Mouse (Mus musculus) MEL (cell line): Measurements from ENCODE around the gene Man1c1. TPM values are rescaled to one million over a fixed set of nuclear protein-coding genes. Genes with fewer than 3 reads are reported as not detected.

Experiments
- DNase-seq: peaks from one replicate; pipeline ENCODE4 v3.0.0; 2011; ENCODE audit warnings: low read depth, low spot score
- H3K27ac ChIP-seq: 2 replicates; pipeline ENCODE4 v1.5.1; 2012; ENCODE audit warnings: low read depth, mild to moderate bottlenecking, control low read depth, low read length, moderate library complexity; ENCODE audit not compliant: control insufficient read depth
- H3K27me3 ChIP-seq, 2 experiments: fragments of 150-350 bp in 1 of 2; sonication (generic) in 1 of 2; 2 replicates each; pipeline ENCODE4 v1.6.1; 2012; ENCODE audit warnings: low read length in 2 of 2, mild to moderate bottlenecking in 2 of 2, improper control_type of control experiment in 1 of 2, moderate library complexity in 1 of 2; ENCODE audit not compliant: insufficient read depth in 2 of 2, control insufficient read depth in 1 of 2
- H3K36me3 ChIP-seq, 2 experiments: 2 replicates each; pipeline ENCODE4 v1.6.1; 2012 to 2014; ENCODE audit warnings: low read length in 2 of 2, improper control_type of control experiment in 1 of 2, inconsistent platforms in 1 of 2, mild to moderate bottlenecking in 1 of 2; ENCODE audit not compliant: insufficient read depth in 2 of 2, control insufficient read depth in 1 of 2
- H3K4me1 ChIP-seq, 2 experiments: fragments of 150-350 bp in 1 of 2; sonication (generic) in 1 of 2; 2 replicates each; pipeline ENCODE4 v1.6.1; 2012; ENCODE audit warnings: low read length in 2 of 2, improper control_type of control experiment in 1 of 2, mild to moderate bottlenecking in 1 of 2; ENCODE audit not compliant: insufficient read depth in 2 of 2, control insufficient read depth in 1 of 2
- H3K4me3 ChIP-seq, 2 experiments: fragments of 150-350 bp in 1 of 2; sonication (generic) in 1 of 2; 2 replicates each; pipeline ENCODE4 v1.5.1; 2012; ENCODE audit warnings: low read depth in 2 of 2, low read length in 2 of 2, mild to moderate bottlenecking in 2 of 2, moderate library complexity in 2 of 2, control low read depth in 1 of 2, improper control_type of control experiment in 1 of 2; ENCODE audit not compliant: control insufficient read depth in 1 of 2, insufficient read depth in 1 of 2
- H3K79me2 ChIP-seq: 2 replicates; pipeline ENCODE4 v1.6.1; 2012; ENCODE audit warnings: mild to moderate bottlenecking, low read length, moderate library complexity; ENCODE audit not compliant: control insufficient read depth, poor library complexity, insufficient read depth
- H3K9ac ChIP-seq: 2 replicates; pipeline ENCODE4 v1.6.1; 2012; ENCODE audit warnings: low read depth, mild to moderate bottlenecking, control low read depth, low read length, moderate library complexity; ENCODE audit not compliant: control insufficient read depth, poor library complexity, severe bottlenecking
- H3K9me3 ChIP-seq: fragments of 150-350 bp; sonication (generic); replicated peaks from 2 replicates; pipeline ENCODE4 v1.6.1; 2012; ENCODE audit warnings: mild to moderate bottlenecking, low read length, improper control_type of control experiment, moderate library complexity; ENCODE audit not compliant: insufficient read depth
- CHD1 ChIP-seq: IDR thresholded peaks from 2 replicates; pipeline ENCODE4 v1.6.1; 2012; ENCODE audit warnings: low read depth, mild to moderate bottlenecking, inconsistent platforms, low read length, improper control_type of control experiment
- CTCF ChIP-seq, 3 experiments: IDR thresholded peaks in 2 of 3; conservative IDR thresholded peaks in 1 of 3; 2 replicates each; pipeline ENCODE4 v1.5.1; 2011 to 2012; ENCODE audit warnings: low read length in 3 of 3, low read depth in 2 of 3, mild to moderate bottlenecking in 2 of 3, improper control_type of control experiment in 1 of 3, inconsistent platforms in 1 of 3, mixed read lengths in 1 of 3, moderate library complexity in 1 of 3; ENCODE audit not compliant: control insufficient read depth in 1 of 3, insufficient read depth in 1 of 3, poor library complexity in 1 of 3, severe bottlenecking in 1 of 3
- ELF1 ChIP-seq: IDR thresholded peaks from 2 replicates; pipeline ENCODE4 v1.6.1; 2014; ENCODE audit warnings: low read depth, mild to moderate bottlenecking, inconsistent platforms, low read length, improper control_type of control experiment, moderate library complexity
- ETS1 ChIP-seq: IDR thresholded peaks from 2 replicates; pipeline ENCODE4 v1.6.1; 2012; ENCODE audit warnings: low read depth, mild to moderate bottlenecking, inconsistent platforms, low read length, improper control_type of control experiment, moderate library complexity
- GABPA ChIP-seq: IDR thresholded peaks from 2 replicates; pipeline ENCODE4 v1.6.1; 2012; ENCODE audit warnings: low read depth, mild to moderate bottlenecking, inconsistent platforms, low read length, improper control_type of control experiment, moderate library complexity
- HCFC1 ChIP-seq: IDR thresholded peaks from 2 replicates; pipeline ENCODE4 v1.6.1; 2012; ENCODE audit warnings: low read depth, mild to moderate bottlenecking, inconsistent platforms, low read length, improper control_type of control experiment, moderate library complexity
- KAT2A ChIP-seq: conservative IDR thresholded peaks from 2 replicates; pipeline ENCODE4 v1.6.1; 2012; ENCODE audit warnings: low read depth, low read length, improper control_type of control experiment, inconsistent platforms
- MAX ChIP-seq: IDR thresholded peaks from 2 replicates; pipeline ENCODE4 v1.6.1; 2011; ENCODE audit warnings: low read length, improper control_type of control experiment
- MAZ ChIP-seq: IDR thresholded peaks from 2 replicates; pipeline ENCODE4 v1.6.1; 2012; ENCODE audit warnings: low read depth, mild to moderate bottlenecking, inconsistent platforms, low read length, improper control_type of control experiment
- MXI1 ChIP-seq: IDR thresholded peaks from 2 replicates; pipeline ENCODE4 v1.6.1; 2011; ENCODE audit warnings: mild to moderate bottlenecking, low read depth, low read length, improper control_type of control experiment
- NELFE ChIP-seq: IDR thresholded peaks from 2 replicates; pipeline ENCODE4 v1.6.1; 2011; ENCODE audit warnings: low read depth, low read length, improper control_type of control experiment
- POLR2A ChIP-seq, 2 experiments: IDR thresholded peaks; 2 replicates each; pipeline ENCODE4 v1.6.1; 2011 to 2012; ENCODE audit warnings: low read length in 2 of 2, mild to moderate bottlenecking in 2 of 2, control low read depth in 1 of 2, improper control_type of control experiment in 1 of 2, low read depth in 1 of 2, moderate library complexity in 1 of 2; ENCODE audit not compliant: control insufficient read depth in 1 of 2, insufficient read depth in 1 of 2, poor library complexity in 1 of 2
- POLR2AphosphoS2 ChIP-seq: IDR thresholded peaks from 2 replicates; pipeline ENCODE4 v1.6.1; 2011; ENCODE audit warnings: low read length, improper control_type of control experiment
- RAD21 ChIP-seq: IDR thresholded peaks from 2 replicates; pipeline ENCODE4 v1.6.1; 2011; ENCODE audit warnings: mild to moderate bottlenecking, low read depth, low read length, improper control_type of control experiment
- RCOR1 ChIP-seq: IDR thresholded peaks from 2 replicates; pipeline ENCODE4 v1.6.1; 2012; ENCODE audit warnings: low read depth, mild to moderate bottlenecking, inconsistent platforms, low read length, improper control_type of control experiment
- SIN3A ChIP-seq: IDR thresholded peaks from 2 replicates; pipeline ENCODE4 v1.6.1; 2012; ENCODE audit warnings: low read length, improper control_type of control experiment, inconsistent platforms
- USF2 ChIP-seq, 2 experiments: IDR thresholded peaks; 2 replicates each; pipeline ENCODE4 v1.6.1; 2011 to 2012; ENCODE audit warnings: improper control_type of control experiment in 2 of 2, low read length in 2 of 2, borderline replicate concordance in 1 of 2, inconsistent platforms in 1 of 2, low read depth in 1 of 2, mild to moderate bottlenecking in 1 of 2; ENCODE audit not compliant: insufficient read depth in 1 of 2
- ZKSCAN1 ChIP-seq: IDR thresholded peaks from 2 replicates; pipeline ENCODE4 v1.6.1; 2012; ENCODE audit warnings: low read depth, mild to moderate bottlenecking, inconsistent platforms, low read length, improper control_type of control experiment, moderate library complexity
- ZMIZ1 ChIP-seq: IDR thresholded peaks from 2 replicates; pipeline ENCODE4 v1.6.1; 2012; ENCODE audit warnings: low read depth, mild to moderate bottlenecking, inconsistent platforms, low read length, improper control_type of control experiment, moderate library complexity
- ZNF384 ChIP-seq: IDR thresholded peaks from 2 replicates; pipeline ENCODE4 v1.6.1; 2012; ENCODE audit warnings: low read depth, mild to moderate bottlenecking, inconsistent platforms, low read length, improper control_type of control experiment
- polyA plus RNA-seq, 2 experiments: library from polyadenylated mRNA; stranded (reverse) in 1 of 2; unstranded in 1 of 2; fragments of >175 nt in 1 of 2; fragments of >200 nt in 1 of 2; gene quantifications; 2 replicates each; pipeline versions ENCODE4 v1.2.1 to v1.2.4; 2012; ENCODE audit warnings: low replicate concordance in 2 of 2, low read depth in 1 of 2; ENCODE audit not compliant: insufficient read length in 2 of 2, insufficient read depth in 1 of 2, missing spikeins in 1 of 2
- total RNA-seq: library from RNA; depleted of rRNA; stranded (reverse); fragments of 300-350 nt; gene quantifications from 2 replicates; pipeline ENCODE4 v1.2.3, GENCODE M21; 2012

The Man1c1 gene
- total and polyA plus RNA-seq, 3 experiments: 1.9 to 5.2 TPM; not detected in 1

- Histone ChIP-seq H3K27me3 (no peaks in the 10 kb centered on the region), H3K79me2 (no peaks in the 10 kb centered on the region; the same call in 1 of the 2 replicates), H3K9me3 (no peaks in the 10 kb centered on the region), H3K4me1 (peaks cover 11 to 34% of the 10 kb centered on the region in 2 experiments), H3K36me3 (peaks cover 0 to 22% of the 10 kb centered on the region in 2 experiments; a peak in 2 of 4 replicates), H3K9ac (peak overlapping the region; percentile 73), H3K4me3 (peak overlapping the region; percentile 62 to 68), H3K27ac (peak overlapping the region; percentile 94)
- TF ChIP-seq USF2 (IDR thresholded peaks at IDR 0.05; ENCODE audit: borderline replicate concordance in 1 of 2, insufficient read depth in 1 of 2, low read depth in 1 of 2, low read length in 2 of 2): no peak
- no peak for TF ChIP-seq ZKSCAN1
- TF ChIP-seq MXI1: no peak
- peak in 1 of 2 experiments; percentile 34; a peak in 2 of 4 replicates for TF ChIP-seq POLR2A (IDR thresholded peaks at IDR 0.05; ENCODE audit: control insufficient read depth in 1 of 2, insufficient read depth in 1 of 2, low read depth in 1 of 2, low read length in 2 of 2, poor library complexity in 1 of 2)
- TF ChIP-seq NELFE: peak; percentile 44
- no peak for TF ChIP-seq KAT2A
- TF ChIP-seq ZMIZ1: no peak; the same call in 1 of the 2 replicates
- TF ChIP-seq GABPA: no peak
- 0 out of 2 replicates have a peak, but pooled peaks have one; percentile 28 for TF ChIP-seq ELF1
- no peak for TF ChIP-seq ETS1
- TF ChIP-seq MAX: no peak; the same call in 1 of the 2 replicates
- no peak for TF ChIP-seq CHD1
- no peak for TF ChIP-seq RCOR1
- DNase-seq: peak; percentile 81
Observed at GRCm38 (mm10) chr4:134734038-134734628, 30.0 kb upstream of the Man1c1 start.

GRCm38 (mm10) chr4:134733371-134733770 lies 29.3 kb upstream of the Man1c1 start:
- Histone ChIP-seq H3K4me1 (peaks cover 11 to 35% of the 10 kb centered on the region in 2 experiments), H3K27me3 (no peaks in the 10 kb centered on the region)
- no peak for TF ChIP-seq HCFC1
- TF ChIP-seq SIN3A: no peak
- no peak for TF ChIP-seq ZNF384
- TF ChIP-seq RAD21: no peak
- TF ChIP-seq MAX: no peak
- no peak for TF ChIP-seq CTCF (IDR thresholded peaks at IDR 0.05 in 2 of 3, conservative IDR thresholded peaks at IDR 0.05 in 1 of 3; ENCODE audit: control insufficient read depth in 1 of 3, insufficient read depth in 1 of 3, low read depth in 2 of 3, low read length in 3 of 3, poor library complexity in 1 of 3, severe bottlenecking in 1 of 3)
- TF ChIP-seq POLR2AphosphoS2: no peak
- no peak for TF ChIP-seq USF2 (IDR thresholded peaks at IDR 0.05; ENCODE audit: borderline replicate concordance in 1 of 2, insufficient read depth in 1 of 2, low read depth in 1 of 2, low read length in 2 of 2)
- TF ChIP-seq MAZ: no peak
- TF ChIP-seq NELFE: no peak
- no peak for TF ChIP-seq ELF1
- TF ChIP-seq, all 39 proteins: peak for 0
- H3K36me3 ChIP-seq: peaks cover 0 to 23% of the 10 kb centered on the region in 2 experiments; a peak in 2 of 4 replicates
- no peaks in the 10 kb centered on the region; the same call in 1 of the 2 replicates for H3K79me2 ChIP-seq
- H3K9me3 ChIP-seq: no peaks in the 10 kb centered on the region
- H3K9ac ChIP-seq: no peak overlapping the region
- no peak for DNase-seq
- no peak overlapping the region for H3K4me3 ChIP-seq
- H3K27ac ChIP-seq: no peak overlapping the region
